In genomic region chr9:33790617-33791016, GRCm38 (mm10) we compare ENCODE assay signal across 11 mouse cellular contexts.
DNase-seq lines count a peak whose midpoint lies in the region; ATAC-seq lines count a peak whose summit lies in the region.
"Had no signal": no experiment of that assay in that cellular context is flagged by ENCODE, and none has a peak within 500 bp of the region (broad histone marks: within the 10 kb centered on the region; RNA-seq: fewer than 3 reads in every experiment).

No protein-coding gene starts in this region.

- H3K4me1 ChIP-seq in neural tube, embryonic 13.5 days (replicated peaks), result no peaks in the 10 kb centered on the region
- H3K4me1 ChIP-seq in neural tube, embryonic 15.5 days, result no peaks in the 10 kb centered on the region
- H3K4me1 ChIP-seq: heart, embryonic 13.5 days; midbrain, embryonic 12.5 days had no signal

- no peak overlapping the region for H3K9ac ChIP-seq in neural tube, embryonic 13.5 days
- no peak overlapping the region for H3K9ac ChIP-seq in neural tube, embryonic 15.5 days (replicated peaks)
- H3K9ac ChIP-seq: heart, embryonic 13.5 days; midbrain, embryonic 12.5 days had no signal

- no peaks in the 10 kb centered on the region for H3K9me3 ChIP-seq in neural tube, embryonic 13.5 days
- no peaks in the 10 kb centered on the region for H3K9me3 ChIP-seq in neural tube, embryonic 15.5 days (replicated peaks)
- H3K9me3 ChIP-seq: heart, embryonic 13.5 days; midbrain, embryonic 12.5 days had no signal

- ATAC-seq in neural tube, embryonic 13.5 days (ENCODE audit: low read depth), result 0 out of 2 replicates have a peak, but pooled peaks have one; percentile 27
- ATAC-seq in neural tube, embryonic 15.5 days (ENCODE audit: low FRiP score), result no peak

- no peak overlapping the region for H3K27ac ChIP-seq in neural tube, embryonic 13.5 days (replicated peaks)
- H3K27ac ChIP-seq in neural tube, embryonic 15.5 days (replicated peaks), result no peak overlapping the region
- H3K27ac ChIP-seq: heart, embryonic 13.5 days; midbrain, embryonic 12.5 days had no signal

- no peaks in the 10 kb centered on the region for H3K36me3 ChIP-seq in neural tube, embryonic 13.5 days
- no peaks in the 10 kb centered on the region for H3K36me3 ChIP-seq in neural tube, embryonic 15.5 days
- H3K36me3 ChIP-seq: heart, embryonic 13.5 days; midbrain, embryonic 12.5 days had no signal

- no peaks in the 10 kb centered on the region for H3K27me3 ChIP-seq in neural tube, embryonic 13.5 days
- H3K27me3 ChIP-seq in neural tube, embryonic 15.5 days (replicated peaks), result no peaks in the 10 kb centered on the region
- H3K27me3 ChIP-seq: CH12.LX; heart, embryonic 13.5 days; midbrain, embryonic 12.5 days had no signal

- DNase-seq in frontal cortex, postnatal 25 days (ENCODE audit: low spot score in 2 of 2), result peak; percentile 3 to 7
- peak; percentile 41 to 63 for DNase-seq in left cerebral cortex, adult 18-20 months (ENCODE audit: low spot score in 2 of 2)
- DNase-seq in right cerebral cortex, postnatal 4 days, result peak; percentile 5
- DNase-seq in embryo, embryonic 10 days (ENCODE audit: low spot score), result no peak
- no peak for DNase-seq in testis, postnatal 14 days (ENCODE audit: low spot score)
- no peak for DNase-seq in spleen, adult 12 weeks (ENCODE audit: low spot score)

- H3K4me3 ChIP-seq in neural tube, embryonic 13.5 days, result no peak overlapping the region
- no peak overlapping the region for H3K4me3 ChIP-seq in neural tube, embryonic 15.5 days (replicated peaks)
- H3K4me3 ChIP-seq: heart, embryonic 13.5 days; midbrain, embryonic 12.5 days had no signal

- 49% methylated on average over 4 of the region's 4 CpGs for WGBS in neural tube, embryonic 13.5 days
- WGBS in neural tube, embryonic 15.5 days, result 51% methylated on average over 4 of the region's 4 CpGs

- no peak overlapping the region for H3K4me2 ChIP-seq in neural tube, embryonic 13.5 days
- H3K4me2 ChIP-seq in neural tube, embryonic 15.5 days, result no peak overlapping the region
- H3K4me2 ChIP-seq: heart, embryonic 13.5 days; midbrain, embryonic 12.5 days had no signal

Comparison
In these comparisons a context has a peak if more than half of its experiments do, and no peak if none do; other contexts are left out.
1. DNase-seq: peak in frontal cortex, postnatal 25 days (2 of 2), left cerebral cortex, adult 18-20 months (2 of 2) and right cerebral cortex, postnatal 4 days (single experiment); none in embryo, embryonic 10 days (single experiment), testis, postnatal 14 days (single experiment) and spleen, adult 12 weeks (single experiment).